Mouse (Mus musculus) liver, adult 2 months (tissue): ENCODE results near the gene Tmem139.

ENCODE experiments used
- CTCF ChIP-seq: fragments of 200-500 bp; IDR thresholded peaks from 2 replicates; pipeline ENCODE4 v1.5.1; 2011; ENCODE audit warnings: low read depth, low read length, control low read depth
- POLR2A ChIP-seq: fragments of 200-500 bp; IDR thresholded peaks from 2 replicates; pipeline ENCODE4 v1.6.1; 2011; ENCODE audit warnings: low read length, control low read depth; ENCODE audit not compliant: insufficient read depth; ENCODE audit errors: extremely low read depth

DNA sequence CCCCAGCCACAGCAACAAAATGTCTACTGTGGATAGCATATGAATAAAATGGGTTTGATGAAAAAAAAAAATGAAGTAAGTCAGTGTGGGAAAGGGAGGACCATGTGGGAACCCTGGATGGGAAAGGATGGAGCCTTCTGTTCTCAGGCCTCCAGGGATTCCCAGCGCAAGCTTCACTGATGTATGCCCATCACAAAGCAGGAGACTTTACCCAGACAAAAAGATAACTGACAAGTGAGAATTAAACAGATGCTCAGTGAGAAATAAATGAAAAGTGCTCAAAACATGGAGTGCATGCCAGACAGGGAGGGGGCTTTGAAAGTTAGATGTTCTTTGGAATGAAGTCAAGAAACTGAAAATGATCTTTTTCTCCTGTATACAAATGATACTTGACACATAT is 13.8 kb upstream of the Tmem139 start:
- TF ChIP-seq POLR2A (no peak), CTCF (no peak)
